Mouse (Mus musculus) hindlimb bud, embryonic 11.5 days (tissue): ENCODE data around the gene Zmynd19.

Source experiments
- DNase-seq: peaks from one replicate; pipeline ENCODE4 v3.0.0-alpha.2; 2012; ENCODE audit warnings: low read depth, low spot score; ENCODE audit errors: extremely low spot score

Gene Zmynd19

DNA sequence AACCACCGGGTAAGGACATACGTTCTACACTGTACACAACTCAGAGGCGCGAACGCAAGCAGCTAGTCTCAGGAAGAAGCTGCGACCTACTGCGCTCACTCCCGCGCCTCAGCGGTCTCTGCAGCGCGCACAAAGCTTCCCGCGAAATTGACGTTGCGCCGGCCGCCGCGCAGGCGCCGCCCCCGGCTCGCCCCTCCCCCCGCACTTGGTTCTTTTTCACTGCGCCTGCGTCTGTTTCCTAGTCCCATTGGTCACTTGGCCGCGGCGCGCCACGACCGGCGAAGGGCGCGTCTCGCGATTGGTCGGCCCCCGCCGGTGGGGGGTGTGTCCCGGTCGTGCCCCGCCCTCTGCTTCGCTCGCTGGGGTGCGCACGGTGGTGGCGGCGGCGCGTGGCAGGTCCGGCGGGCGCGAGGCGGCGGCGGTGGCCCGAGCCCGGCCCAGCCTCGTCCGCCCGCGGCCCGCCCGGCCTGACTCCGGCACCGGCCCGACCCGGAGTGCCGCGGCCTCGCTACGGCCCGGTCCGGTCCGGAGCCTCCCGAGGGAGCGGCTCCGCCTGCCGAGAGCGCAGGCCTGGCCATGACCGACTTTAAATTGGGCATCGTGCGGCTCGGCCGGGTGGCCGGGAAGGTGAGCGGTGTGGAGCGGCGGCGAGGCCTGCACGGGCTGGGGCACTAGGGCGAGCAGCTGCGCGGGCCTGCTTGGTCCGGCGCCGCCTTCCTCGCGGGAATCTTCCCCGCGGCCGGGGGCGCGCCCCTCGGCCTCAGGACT is at the start of gene Zmynd19:
Gene Zmynd19 (plus strand): TSS at position 372 of the 768 bp plus-strand sequence.
- DNase-seq, result peak; percentile 56

- no peak for DNase-seq
Observed at GRCm38 (mm10) chr2:24901055-24901454, 48.5 kb upstream of the Zmynd19 start.

DNA sequence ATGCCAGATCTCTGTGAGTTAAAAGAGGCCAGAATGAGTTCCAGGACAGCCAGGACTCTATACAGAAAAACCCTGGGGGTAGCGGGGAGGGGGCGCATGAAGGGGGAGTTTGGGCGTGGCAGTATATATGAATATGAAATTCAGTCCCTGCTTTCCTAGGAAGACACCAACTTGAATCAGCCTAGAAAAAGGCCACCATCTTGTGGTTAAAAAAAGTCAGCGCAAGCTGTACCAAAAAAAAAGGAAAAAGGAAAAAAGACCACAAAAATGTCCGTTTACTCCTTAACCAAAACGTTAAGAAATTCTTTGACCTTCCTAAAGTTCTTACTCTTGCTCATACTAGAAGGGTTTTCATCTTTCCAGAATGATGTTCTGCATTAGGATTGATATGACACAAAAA is 46.6 kb upstream of the Zmynd19 start:
- DNase-seq, result no peak

DNA sequence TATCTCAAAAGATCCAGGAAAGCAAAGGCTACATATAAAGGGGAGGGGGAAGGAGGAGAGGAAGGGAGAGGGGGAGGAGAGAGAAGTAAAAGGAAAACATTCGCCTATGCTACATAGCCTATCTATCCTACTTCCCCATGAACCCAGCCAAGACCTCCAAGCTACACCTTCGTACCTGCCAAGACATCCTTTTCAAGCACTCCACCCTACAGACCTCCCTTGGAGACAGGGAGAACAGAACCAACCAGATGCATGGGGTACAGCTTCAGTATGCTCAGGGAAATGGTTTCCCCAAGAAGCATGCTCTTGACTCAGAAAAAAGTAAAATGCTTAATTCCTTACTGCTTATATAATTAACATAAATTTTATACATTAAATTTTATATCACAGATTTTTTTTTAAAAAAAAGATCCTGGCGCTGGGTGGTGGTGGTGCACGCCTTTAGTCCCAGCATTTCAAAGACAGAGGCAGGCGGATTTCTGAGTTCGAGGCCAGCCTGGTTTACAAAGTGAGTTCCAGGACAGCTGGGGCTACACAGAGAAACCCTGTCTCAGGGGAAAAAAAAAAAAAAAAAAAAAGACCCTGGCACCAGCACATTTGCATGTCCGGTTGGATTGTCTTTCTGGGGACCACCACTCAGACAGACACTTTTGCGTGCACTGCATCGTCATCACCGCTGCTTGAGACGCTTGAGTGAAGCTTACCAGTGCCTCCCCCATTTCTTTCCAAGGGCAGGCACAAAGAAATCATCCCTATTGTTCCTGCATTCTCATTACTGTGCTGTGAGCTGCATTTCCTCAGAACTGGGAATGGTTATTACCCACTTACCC is 44.6 kb upstream of the Zmynd19 start:
- DNase-seq, result no peak

GRCm38 (mm10) chr2:24905653-24906155 is 43.9 kb upstream of the Zmynd19 start:
- no peak for DNase-seq

- DNase-seq, result no peak
Observed at GRCm38 (mm10) chr2:24910481-24910880, 39.1 kb upstream of the Zmynd19 start.

DNA sequence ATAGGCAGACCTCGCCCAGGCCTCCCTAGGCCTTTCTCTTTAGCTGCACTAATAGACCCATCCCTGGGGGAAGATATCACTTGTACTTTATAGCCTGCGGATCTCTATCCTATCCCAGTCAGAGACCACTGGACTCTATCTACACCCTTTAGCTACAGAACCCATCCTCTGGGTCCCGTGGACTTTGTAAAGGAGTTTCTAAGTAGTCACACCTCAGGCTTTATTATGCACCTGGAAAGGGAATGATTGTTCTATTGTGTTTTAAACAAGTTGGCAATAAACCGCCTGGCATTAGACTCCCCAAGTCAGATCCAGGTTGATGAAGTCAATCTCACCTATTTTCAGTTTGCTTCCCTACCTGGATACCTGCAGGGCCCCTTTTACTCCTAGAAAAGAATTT is 37.4 kb upstream of the Zmynd19 start:
- no peak for DNase-seq

DNA sequence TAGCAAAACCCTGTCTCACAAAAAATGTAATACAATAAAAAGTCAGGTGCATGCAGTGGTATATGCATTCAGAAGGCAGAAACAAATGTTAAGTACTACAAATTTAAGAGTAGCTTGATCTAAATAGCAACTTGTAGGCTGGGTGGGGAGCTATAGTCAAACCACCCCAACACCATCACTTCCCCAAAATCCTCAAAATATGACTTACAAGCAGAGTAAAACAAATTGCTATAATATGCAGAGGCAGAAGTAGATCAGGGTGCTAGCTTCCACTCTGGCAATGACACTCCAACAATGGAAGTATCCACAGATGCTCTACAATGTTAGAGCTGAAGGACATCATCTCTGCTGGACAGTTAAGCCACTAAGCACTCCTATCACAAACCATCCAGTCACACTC is 37.0 kb upstream of the Zmynd19 start:
- no peak for DNase-seq

- DNase-seq, result no peak
Observed at GRCm38 (mm10) chr2:24914762-24915161, 34.8 kb upstream of the Zmynd19 start.

GRCm38 (mm10) chr2:24918930-24919838 is 30.4 kb upstream of the Zmynd19 start, which contains the start of gene Ehmt1:
Gene Ehmt1, minus strand, starts transcription at chr2:24919614.
- peak; percentile 68 for DNase-seq

- no peak for DNase-seq
Observed at GRCm38 (mm10) chr2:24919839-24920175, 29.8 kb upstream of the Zmynd19 start.

DNA sequence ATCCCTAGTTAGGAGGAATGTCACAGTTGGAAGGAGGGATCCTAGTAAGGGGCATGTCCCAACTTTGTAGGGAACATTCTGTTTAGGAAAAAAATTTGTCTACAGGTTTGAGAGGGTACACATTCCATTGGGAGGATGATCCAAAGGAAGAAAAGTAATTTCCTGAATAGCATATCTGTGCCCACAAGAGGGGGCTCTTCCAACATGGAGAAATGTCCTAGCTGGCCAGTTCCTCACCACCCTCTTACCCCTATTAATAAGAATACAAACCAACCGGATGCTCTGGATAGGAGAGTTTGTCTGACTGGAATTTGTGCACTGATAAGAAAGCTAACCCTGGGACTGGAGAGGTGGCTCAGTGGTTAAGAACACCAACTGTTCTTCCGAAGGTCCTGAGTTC is 26.0 kb upstream of the Zmynd19 start:
- no peak for DNase-seq

DNA sequence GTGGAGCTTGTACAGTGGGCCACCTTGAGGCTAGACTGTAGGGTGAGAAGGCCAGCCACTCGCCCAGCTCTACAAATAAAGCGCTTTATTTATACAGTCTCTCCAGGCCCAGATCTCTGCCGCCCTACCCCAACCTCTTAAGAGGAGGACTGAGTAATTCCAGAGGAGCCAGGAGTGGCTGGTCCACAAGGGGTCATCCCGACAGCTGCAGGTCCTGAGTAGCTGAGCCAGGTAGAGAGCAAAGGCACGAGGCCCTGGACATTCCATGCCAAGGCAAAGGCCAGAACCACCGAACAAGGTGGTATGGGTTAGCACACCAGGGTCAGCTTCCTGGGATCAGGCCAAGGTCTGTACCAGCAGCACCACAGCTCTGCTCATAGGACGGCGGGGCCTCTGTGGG is 24.3 kb upstream of the Zmynd19 start:
- no peak for DNase-seq

GRCm38 (mm10) chr2:24926345-24926964 is 23.1 kb upstream of the Zmynd19 start:
- DNase-seq, result no peak

DNA sequence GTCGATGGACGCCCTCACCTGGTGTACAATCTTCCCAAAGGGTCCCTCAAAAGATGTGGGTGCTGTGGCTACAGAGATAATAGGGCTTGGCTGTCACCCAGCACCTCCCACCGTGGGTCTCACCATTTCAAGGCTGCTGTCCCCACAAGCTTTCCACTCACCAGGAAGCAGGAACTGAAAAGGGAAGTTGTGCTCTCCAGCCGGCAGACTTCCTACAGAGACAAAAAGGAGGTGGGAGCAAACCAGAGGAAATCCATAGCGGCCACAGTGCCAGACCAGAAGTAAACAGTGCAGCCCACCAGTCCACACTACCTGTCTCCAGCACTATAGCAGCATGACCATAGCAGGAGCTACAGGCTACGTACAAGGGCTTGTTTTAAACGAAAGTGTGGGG is 22.6 kb upstream of the Zmynd19 start:
- DNase-seq, result no peak

DNA sequence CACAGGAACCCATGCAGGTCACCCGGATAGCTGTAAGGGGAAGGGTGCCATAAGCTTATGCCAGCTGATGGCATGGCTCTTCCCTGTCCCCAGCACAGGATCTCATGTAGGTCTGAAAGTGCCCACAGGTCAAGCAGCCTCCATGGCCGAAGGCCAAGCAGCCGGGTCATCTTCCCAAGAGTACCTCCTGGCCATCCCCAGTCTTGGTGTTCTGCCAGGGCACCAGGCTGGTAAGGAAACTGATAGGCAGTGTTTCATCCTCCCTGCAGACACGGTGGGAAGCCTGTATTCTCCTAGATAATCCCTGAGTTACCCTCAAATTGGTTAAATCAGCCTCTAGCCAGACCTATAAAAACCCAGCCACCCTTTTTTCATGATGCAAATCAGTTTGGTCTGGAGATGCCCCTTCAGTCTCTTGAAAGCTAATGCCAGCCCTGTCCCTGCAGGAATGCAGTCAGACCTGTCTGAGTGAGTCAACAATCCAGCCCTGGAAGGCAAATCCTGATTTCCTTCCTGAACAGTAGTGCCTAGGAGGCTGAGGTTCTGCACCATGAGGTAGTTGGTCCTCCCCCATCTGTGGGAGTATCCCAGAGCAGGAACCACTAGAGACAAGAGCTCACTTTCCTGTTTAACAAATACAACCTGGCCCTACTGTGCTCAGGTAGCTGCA is 21.6 kb upstream of the Zmynd19 start:
- DNase-seq, result no peak

- DNase-seq, result no peak
Observed at GRCm38 (mm10) chr2:24929119-24929518, 20.5 kb upstream of the Zmynd19 start.

DNA sequence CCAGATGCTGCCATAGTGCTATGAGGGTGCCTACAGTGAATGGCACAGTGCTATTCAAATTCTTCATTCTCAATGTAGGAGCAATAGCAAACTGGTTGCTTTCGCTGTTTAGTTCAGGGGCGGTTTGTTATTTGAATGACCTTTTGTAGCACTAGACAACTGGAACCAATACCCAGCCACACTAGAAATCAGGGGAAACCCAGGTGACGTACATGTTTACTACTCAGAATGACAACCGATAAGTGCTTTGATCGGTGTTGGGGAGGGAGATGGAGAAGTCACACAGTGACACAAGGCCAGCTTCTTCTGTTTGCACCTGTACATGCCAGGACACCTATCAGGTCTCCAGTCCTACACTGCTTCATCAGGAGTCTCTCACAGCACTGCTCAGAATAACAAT is 20.0 kb upstream of the Zmynd19 start:
- DNase-seq, result no peak

DNA sequence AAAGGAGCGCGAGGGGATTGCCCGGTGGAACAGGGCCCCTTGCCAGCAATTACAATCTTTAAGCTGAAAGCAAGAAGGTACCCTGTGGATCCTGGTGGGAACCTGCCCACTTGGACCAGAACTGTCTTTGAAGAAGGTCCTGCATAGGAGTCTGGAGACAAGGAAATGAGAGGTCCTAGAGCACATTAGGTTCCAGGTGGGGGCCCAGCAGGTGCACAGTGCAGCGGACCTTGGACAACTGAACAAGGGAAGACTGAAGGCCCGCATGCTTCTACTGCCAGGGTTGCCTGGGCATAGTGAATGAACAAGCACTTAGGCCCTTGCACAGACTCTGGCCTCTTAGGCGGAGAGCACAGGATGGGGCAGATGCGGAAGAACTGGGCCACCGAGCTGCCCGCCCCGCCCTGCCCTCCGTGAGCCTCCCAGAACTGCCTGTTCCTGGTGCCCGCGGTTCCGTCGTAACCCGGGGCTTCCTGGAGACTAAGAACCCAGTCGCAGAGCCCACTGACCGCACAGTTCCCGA is 15.1 kb upstream of the Zmynd19 start:
- no peak for DNase-seq
